Mouse (Mus musculus): ENCODE measurements around the gene Ccnd3. TPM values are rescaled to one million over a fixed set of nuclear protein-coding genes. Genes with fewer than 3 reads are reported as not detected.

The Ccnd3 gene
- polyA plus RNA-seq, 1 experiment: 1,622 TPM

- TF ChIP-seq CTCF (IDR thresholded peaks at IDR 0.05; ENCODE audit: borderline replicate concordance, control insufficient read depth, extremely low read depth, insufficient read depth, low read length, poor library complexity) (no peak), POLR2A (IDR thresholded peaks at IDR 0.05; ENCODE audit: control insufficient read depth, extremely low read depth, insufficient read depth, low read length, poor library complexity) (no peak)
- Histone ChIP-seq H3K27me3 (ENCODE audit: control insufficient read depth, insufficient read depth, low read length) (no peaks in the 10 kb centered on the region), H3K27ac (ENCODE audit: control insufficient read depth, insufficient read depth, low read length) (no peak overlapping the region), H3K36me3 (ENCODE audit: control insufficient read depth, insufficient read depth, low read length) (no peaks in the 10 kb centered on the region), H3K4me1 (replicated peaks; ENCODE audit: control insufficient read depth, insufficient read depth, low read length) (no peaks in the 10 kb centered on the region), H3K4me3 (ENCODE audit: control insufficient read depth, insufficient read depth, low read length) (no peak overlapping the region)
- no peak for DNase-seq
- WGBS: 91% methylated on average over 4 of the region's 4 CpGs
Measured at GRCm38 (mm10) chr17:47474250-47474649, 30.6 kb upstream of the Ccnd3 start.

DNA sequence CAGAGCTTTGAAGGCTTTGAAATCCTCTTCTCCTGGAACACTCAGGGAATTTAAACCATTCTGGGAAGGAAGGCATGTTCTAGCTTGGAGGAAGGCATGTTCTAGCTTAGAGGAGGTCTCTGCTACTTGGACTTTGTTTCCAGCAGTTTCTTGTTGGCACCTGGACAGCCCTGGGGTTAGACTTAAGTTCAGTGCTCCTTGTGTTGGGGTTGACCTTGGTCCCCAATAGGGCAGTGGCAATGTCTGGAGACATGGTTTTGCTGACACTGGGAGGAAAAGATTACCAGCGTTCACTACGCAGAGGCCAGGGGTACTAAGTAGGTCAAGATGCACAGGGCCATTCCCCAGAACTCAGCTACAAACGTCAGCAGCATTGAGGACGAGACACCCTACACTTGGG lies 29.7 kb upstream of the Ccnd3 start:
- DNase-seq: no peak
- H3K4me3 ChIP-seq (ENCODE audit: control insufficient read depth, insufficient read depth, low read length): no peak overlapping the region
- H3K36me3 ChIP-seq (ENCODE audit: control insufficient read depth, insufficient read depth, low read length): no peaks in the 10 kb centered on the region
- no peak for TF ChIP-seq POLR2A (IDR thresholded peaks at IDR 0.05; ENCODE audit: control insufficient read depth, extremely low read depth, insufficient read depth, low read length, poor library complexity)
- no peak for TF ChIP-seq CTCF (IDR thresholded peaks at IDR 0.05; ENCODE audit: borderline replicate concordance, control insufficient read depth, extremely low read depth, insufficient read depth, low read length, poor library complexity)
- WGBS: 95% methylated on average over 4 of the region's 4 CpGs
- H3K27me3 ChIP-seq (ENCODE audit: control insufficient read depth, insufficient read depth, low read length): no peaks in the 10 kb centered on the region
- H3K27ac ChIP-seq (ENCODE audit: control insufficient read depth, insufficient read depth, low read length): no peak overlapping the region
- no peaks in the 10 kb centered on the region for H3K4me1 ChIP-seq (replicated peaks; ENCODE audit: control insufficient read depth, insufficient read depth, low read length)

GRCm38 (mm10) chr17:47475714-47476113 lies 29.1 kb upstream of the Ccnd3 start:
- no peak overlapping the region for H3K27ac ChIP-seq (ENCODE audit: control insufficient read depth, insufficient read depth, low read length)
- TF ChIP-seq POLR2A (IDR thresholded peaks at IDR 0.05; ENCODE audit: control insufficient read depth, extremely low read depth, insufficient read depth, low read length, poor library complexity) (no peak), CTCF (IDR thresholded peaks at IDR 0.05; ENCODE audit: borderline replicate concordance, control insufficient read depth, extremely low read depth, insufficient read depth, low read length, poor library complexity) (no peak)
- DNase-seq: no peak

GRCm38 (mm10) chr17:47479887-47480286 lies 25.0 kb upstream of the Ccnd3 start:
- no peak for DNase-seq
- TF ChIP-seq CTCF (IDR thresholded peaks at IDR 0.05; ENCODE audit: borderline replicate concordance, control insufficient read depth, extremely low read depth, insufficient read depth, low read length, poor library complexity) (no peak), POLR2A (IDR thresholded peaks at IDR 0.05; ENCODE audit: control insufficient read depth, extremely low read depth, insufficient read depth, low read length, poor library complexity) (no peak)
- 73% methylated on average over 3 of the region's 3 CpGs for WGBS
- Histone ChIP-seq H3K36me3 (ENCODE audit: control insufficient read depth, insufficient read depth, low read length) (no peaks in the 10 kb centered on the region), H3K4me1 (replicated peaks; ENCODE audit: control insufficient read depth, insufficient read depth, low read length) (0 out of 2 replicates have a peak, but pooled peaks cover 4% of the 10 kb centered on the region), H3K27me3 (ENCODE audit: control insufficient read depth, insufficient read depth, low read length) (no peaks in the 10 kb centered on the region), H3K27ac (ENCODE audit: control insufficient read depth, insufficient read depth, low read length) (no peak overlapping the region), H3K4me3 (ENCODE audit: control insufficient read depth, insufficient read depth, low read length) (no peak overlapping the region)

More at GRCm38 (mm10) chr17:47475714-47476113, 29.1 kb upstream of the Ccnd3 start:
- WGBS: 67% methylated on average over 3 of the region's 3 CpGs
- H3K27me3 ChIP-seq (ENCODE audit: control insufficient read depth, insufficient read depth, low read length): no peaks in the 10 kb centered on the region
- H3K4me3 ChIP-seq (ENCODE audit: control insufficient read depth, insufficient read depth, low read length): no peak overlapping the region
- H3K36me3 ChIP-seq (ENCODE audit: control insufficient read depth, insufficient read depth, low read length): no peaks in the 10 kb centered on the region
- no peaks in the 10 kb centered on the region for H3K4me1 ChIP-seq (replicated peaks; ENCODE audit: control insufficient read depth, insufficient read depth, low read length)

DNA sequence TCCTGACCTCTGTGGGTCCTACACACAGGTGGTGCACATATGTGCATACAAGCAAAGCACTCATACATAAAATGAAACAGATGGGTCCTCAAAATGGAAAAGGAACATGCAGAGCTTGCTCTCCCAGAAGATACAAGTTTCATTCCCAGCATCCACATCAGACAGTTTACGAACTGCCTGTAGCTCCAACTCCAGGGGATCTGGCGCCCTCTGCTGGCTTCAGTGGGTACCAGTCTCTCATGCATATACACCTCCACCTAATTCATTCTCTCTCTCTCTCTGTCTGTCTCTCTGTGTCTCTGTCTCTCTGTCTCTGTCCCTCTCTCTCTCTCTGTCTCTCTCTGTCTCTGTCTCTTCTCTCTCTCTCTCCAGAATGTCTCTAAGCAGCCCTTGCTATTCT lies 22.4 kb upstream of the Ccnd3 start:
- DNase-seq: peak; percentile 64
- WGBS: 45% methylated on average over 2 of the region's 2 CpGs

DNA sequence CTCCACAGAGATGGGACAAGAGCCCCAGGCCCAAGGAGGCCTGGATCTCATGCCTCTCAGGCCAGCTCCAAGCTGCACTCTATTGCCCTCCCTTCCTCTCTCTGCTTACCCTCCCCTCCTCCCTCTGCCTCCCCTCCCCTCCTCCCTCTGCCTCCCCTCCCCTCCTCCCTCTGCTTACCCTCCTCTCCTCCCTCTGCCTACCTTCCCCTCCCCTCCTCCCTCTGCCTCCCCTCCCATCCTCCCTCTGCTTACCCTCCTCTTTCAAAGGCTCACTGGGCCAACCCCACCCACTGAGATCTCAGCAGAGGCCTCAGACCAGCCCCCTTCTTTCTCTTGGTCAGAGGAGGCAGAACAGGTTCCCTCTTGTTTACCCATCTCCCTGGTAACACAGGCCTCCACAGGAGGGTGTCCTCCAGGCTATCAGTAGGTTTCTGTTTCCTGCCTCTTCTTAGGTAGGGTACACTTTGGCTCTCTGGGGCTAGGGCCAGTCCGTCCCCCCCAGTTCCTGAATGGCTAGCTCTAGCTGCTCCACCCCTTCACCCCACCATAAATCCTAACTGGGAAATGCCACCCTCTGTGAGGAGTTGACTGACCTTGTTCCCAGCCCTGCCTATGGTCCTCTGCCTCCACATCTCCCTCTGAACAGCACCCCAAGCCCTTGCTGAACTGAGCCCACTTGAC lies 20.5 kb upstream of the Ccnd3 start:
- no peaks in the 10 kb centered on the region for H3K27me3 ChIP-seq (ENCODE audit: control insufficient read depth, insufficient read depth, low read length)

More for the DNA sequence above, 22.4 kb upstream of the Ccnd3 start:
- H3K36me3 ChIP-seq (ENCODE audit: control insufficient read depth, insufficient read depth, low read length): no peaks in the 10 kb centered on the region
- H3K27me3 ChIP-seq (ENCODE audit: control insufficient read depth, insufficient read depth, low read length): no peaks in the 10 kb centered on the region
- H3K27ac ChIP-seq (ENCODE audit: control insufficient read depth, insufficient read depth, low read length): no peak overlapping the region
- H3K4me3 ChIP-seq (ENCODE audit: control insufficient read depth, insufficient read depth, low read length): no peak overlapping the region
- peaks cover 20% of the 10 kb centered on the region for H3K4me1 ChIP-seq (replicated peaks; ENCODE audit: control insufficient read depth, insufficient read depth, low read length)
- TF ChIP-seq POLR2A (IDR thresholded peaks at IDR 0.05; ENCODE audit: control insufficient read depth, extremely low read depth, insufficient read depth, low read length, poor library complexity): no peak
- no peak for TF ChIP-seq CTCF (IDR thresholded peaks at IDR 0.05; ENCODE audit: borderline replicate concordance, control insufficient read depth, extremely low read depth, insufficient read depth, low read length, poor library complexity)

More for the DNA sequence above, 20.5 kb upstream of the Ccnd3 start:
- DNase-seq: no peak
- Histone ChIP-seq H3K4me3 (ENCODE audit: control insufficient read depth, insufficient read depth, low read length) (no peak overlapping the region), H3K36me3 (ENCODE audit: control insufficient read depth, insufficient read depth, low read length) (peaks cover 9% of the 10 kb centered on the region), H3K4me1 (replicated peaks; ENCODE audit: control insufficient read depth, insufficient read depth, low read length) (peaks cover 20% of the 10 kb centered on the region), H3K27ac (ENCODE audit: control insufficient read depth, insufficient read depth, low read length) (no peak overlapping the region)
- whole genome bisulfite sequencing: 68% methylated on average over 1 of the region's 1 CpGs
- TF ChIP-seq CTCF (IDR thresholded peaks at IDR 0.05; ENCODE audit: borderline replicate concordance, control insufficient read depth, extremely low read depth, insufficient read depth, low read length, poor library complexity) (no peak), POLR2A (IDR thresholded peaks at IDR 0.05; ENCODE audit: control insufficient read depth, extremely low read depth, insufficient read depth, low read length, poor library complexity) (no peak)

All from thymus, adult 2 months (tissue).